Comparison of ENCODE assay signal across 15 mouse cellular contexts in genomic region chr11:106974440-106974839, GRCm38 (mm10). TPM values are rescaled to one million over a fixed set of nuclear protein-coding genes. Genes with fewer than 3 reads are reported as not detected.
DNase-seq lines count a peak whose midpoint lies in the region; ATAC-seq and TF ChIP-seq lines count a peak whose summit lies in the region.
"Had no signal": no experiment of that assay in that cellular context is flagged by ENCODE, and none has a peak within 500 bp of the region (broad histone marks: within the 10 kb centered on the region; RNA-seq: fewer than 3 reads in every experiment).

No protein-coding gene starts in this region.

- H3K36me3 ChIP-seq in heart, postnatal 0 days (replicated peaks; ENCODE audit: control insufficient read depth, insufficient read depth, low read length), result no peaks in the 10 kb centered on the region
- no peaks in the 10 kb centered on the region for H3K36me3 ChIP-seq in midbrain, postnatal 0 days (ENCODE audit: insufficient read depth, low read length)
- no peaks in the 10 kb centered on the region for H3K36me3 ChIP-seq in midbrain, embryonic 10.5 days
- no peaks in the 10 kb centered on the region for H3K36me3 ChIP-seq in MEL (ENCODE audit: control insufficient read depth in 1 of 2, insufficient read depth in 2 of 2, low read length in 2 of 2)
- no peaks in the 10 kb centered on the region for H3K36me3 ChIP-seq in stomach, postnatal 0 days (ENCODE audit: control insufficient read depth, insufficient read depth, low read length)
- H3K36me3 ChIP-seq in hindbrain, embryonic 14.5 days (replicated peaks; ENCODE audit: control insufficient read depth, insufficient read depth), result no peaks in the 10 kb centered on the region
- H3K36me3 ChIP-seq: heart, embryonic 12.5 days; hindbrain, embryonic 12.5 days; limb, embryonic 15.5 days had no signal

- peak; percentile 80 for TF ChIP-seq RAD21 in MEL (IDR thresholded peaks at IDR 0.05; ENCODE audit: low read depth, low read length)

- no peaks in the 10 kb centered on the region for H3K9me3 ChIP-seq in heart, postnatal 0 days (replicated peaks; ENCODE audit: control insufficient read depth, low read length)
- no peaks in the 10 kb centered on the region for H3K9me3 ChIP-seq in midbrain, postnatal 0 days (ENCODE audit: low read length)
- H3K9me3 ChIP-seq in midbrain, embryonic 10.5 days (replicated peaks), result no peaks in the 10 kb centered on the region
- no peaks in the 10 kb centered on the region for H3K9me3 ChIP-seq in MEL (replicated peaks; ENCODE audit: insufficient read depth, low read length)
- H3K9me3 ChIP-seq in stomach, postnatal 0 days (ENCODE audit: control insufficient read depth, low read length), result no peaks in the 10 kb centered on the region
- H3K9me3 ChIP-seq in hindbrain, embryonic 14.5 days (ENCODE audit: control insufficient read depth, low read length), result no peaks in the 10 kb centered on the region
- H3K9me3 ChIP-seq: heart, embryonic 12.5 days; hindbrain, embryonic 12.5 days; limb, embryonic 15.5 days had no signal

- ATAC-seq in heart, postnatal 0 days (ENCODE audit: insufficient read depth, low read depth), result no peak
- no peak for ATAC-seq in midbrain, postnatal 0 days (ENCODE audit: low FRiP score)
- ATAC-seq in stomach, postnatal 0 days (ENCODE audit: low FRiP score, low TSS enrichment), result no peak
- ATAC-seq in hindbrain, embryonic 14.5 days (ENCODE audit: low FRiP score), result no peak

- no peak overlapping the region for H3K4me2 ChIP-seq in heart, postnatal 0 days (ENCODE audit: low read depth, low read length)
- no peak overlapping the region for H3K4me2 ChIP-seq in midbrain, postnatal 0 days (ENCODE audit: low read depth, low read length, poor library complexity, severe bottlenecking)
- no peak overlapping the region for H3K4me2 ChIP-seq in stomach, postnatal 0 days (replicated peaks; ENCODE audit: low read depth)
- H3K4me2 ChIP-seq in hindbrain, embryonic 14.5 days (replicated peaks), result no peak overlapping the region
- H3K4me2 ChIP-seq: heart, embryonic 12.5 days; hindbrain, embryonic 12.5 days; limb, embryonic 15.5 days had no signal

- H3K27ac ChIP-seq in heart, postnatal 0 days (ENCODE audit: low read depth), result no peak overlapping the region
- no peak overlapping the region for H3K27ac ChIP-seq in midbrain, postnatal 0 days (ENCODE audit: low read depth, low read length)
- no peak overlapping the region for H3K27ac ChIP-seq in midbrain, embryonic 10.5 days (replicated peaks)
- H3K27ac ChIP-seq in MEL (ENCODE audit: control insufficient read depth, low read depth, low read length), result no peak overlapping the region
- H3K27ac ChIP-seq in stomach, postnatal 0 days (replicated peaks), result no peak overlapping the region
- no peak overlapping the region for H3K27ac ChIP-seq in hindbrain, embryonic 14.5 days
- H3K27ac ChIP-seq: hindbrain, embryonic 12.5 days; limb, embryonic 15.5 days; macrophage had no signal

- peak; percentile 35 for TF ChIP-seq CTCF in heart, postnatal 0 days (IDR thresholded peaks at IDR 0.05; ENCODE audit: low read depth)
- peak; percentile 51 for TF ChIP-seq CTCF in midbrain, postnatal 0 days (IDR thresholded peaks at IDR 0.05)
- TF ChIP-seq CTCF in MEL (IDR thresholded peaks at IDR 0.05 in 2 of 3, conservative IDR thresholded peaks at IDR 0.05 in 1 of 3; ENCODE audit: control insufficient read depth in 1 of 3, insufficient read depth in 1 of 3, low read depth in 2 of 3, low read length in 3 of 3, poor library complexity in 1 of 3, severe bottlenecking in 1 of 3), result peak; percentile 42 to 90 (median 55); a peak in 5 of 6 replicates
- TF ChIP-seq CTCF in stomach, postnatal 0 days (IDR thresholded peaks at IDR 0.05; ENCODE audit: low read depth), result peak; percentile 66

- H3K27me3 ChIP-seq in heart, postnatal 0 days (ENCODE audit: control insufficient read depth, insufficient read depth, low read length), result no peaks in the 10 kb centered on the region
- no peaks in the 10 kb centered on the region for H3K27me3 ChIP-seq in midbrain, postnatal 0 days (ENCODE audit: insufficient read depth, low read length)
- no peaks in the 10 kb centered on the region for H3K27me3 ChIP-seq in midbrain, embryonic 10.5 days (ENCODE audit: low read depth, poor library complexity, severe bottlenecking)
- no peaks in the 10 kb centered on the region for H3K27me3 ChIP-seq in MEL (ENCODE audit: control insufficient read depth in 1 of 2, insufficient read depth in 2 of 2, low read length in 2 of 2)
- H3K27me3 ChIP-seq in stomach, postnatal 0 days (ENCODE audit: control insufficient read depth, insufficient read depth, low read length), result no peaks in the 10 kb centered on the region
- H3K27me3 ChIP-seq in hindbrain, embryonic 14.5 days (ENCODE audit: control insufficient read depth, insufficient read depth, low read length), result no peaks in the 10 kb centered on the region
- H3K27me3 ChIP-seq: heart, embryonic 12.5 days; hindbrain, embryonic 12.5 days; limb, embryonic 15.5 days had no signal

- no peak for TF ChIP-seq EP300 in heart, postnatal 0 days (IDR thresholded peaks at IDR 0.05; ENCODE audit: low read depth)
- TF ChIP-seq EP300 in MEL (IDR thresholded peaks at IDR 0.05; ENCODE audit: low read depth in 1 of 2, low read length in 2 of 2), result no peak
- no peak for TF ChIP-seq EP300 in stomach, postnatal 0 days (optimal IDR thresholded peaks at IDR 0.05)

- H3K79me2 ChIP-seq in MEL (ENCODE audit: control insufficient read depth, insufficient read depth, low read length, poor library complexity), result no peaks in the 10 kb centered on the region

- H3K4me3 ChIP-seq in heart, postnatal 0 days (ENCODE audit: low read depth, low read length), result no peak overlapping the region
- H3K4me3 ChIP-seq in midbrain, postnatal 0 days (ENCODE audit: low read depth, low read length), result no peak overlapping the region
- no peak overlapping the region for H3K4me3 ChIP-seq in midbrain, embryonic 10.5 days
- H3K4me3 ChIP-seq in MEL (ENCODE audit: control insufficient read depth in 1 of 2, insufficient read depth in 1 of 2, low read depth in 2 of 2, low read length in 2 of 2), result no peak overlapping the region
- H3K4me3 ChIP-seq in stomach, postnatal 0 days (ENCODE audit: low read depth, low read length), result no peak overlapping the region
- H3K4me3 ChIP-seq in hindbrain, embryonic 14.5 days (replicated peaks; ENCODE audit: low read length), result no peak overlapping the region
- H3K4me3 ChIP-seq: heart, embryonic 12.5 days; hindbrain, embryonic 12.5 days; limb, embryonic 15.5 days had no signal

- TF ChIP-seq POLR2A in MEL (IDR thresholded peaks at IDR 0.05; ENCODE audit: control insufficient read depth in 1 of 2, insufficient read depth in 1 of 2, low read depth in 1 of 2, low read length in 2 of 2, poor library complexity in 1 of 2), result no peak

- 83% methylated on average over 2 of the region's 2 CpGs for WGBS in heart, postnatal 0 days
- WGBS in midbrain, postnatal 0 days, result 83% methylated on average over 2 of the region's 2 CpGs
- 74% methylated on average over 2 of the region's 2 CpGs for WGBS in midbrain, embryonic 10.5 days
- 85% methylated on average over 2 of the region's 2 CpGs for whole genome bisulfite sequencing in stomach, postnatal 0 days
- WGBS in hindbrain, embryonic 14.5 days, result 80% methylated on average over 2 of the region's 2 CpGs

- no peak for DNase-seq in heart, postnatal 0 days (ENCODE audit: low spot score)
- no peak for DNase-seq in heart, adult 9 months (ENCODE audit: low spot score in 2 of 2)
- no peak for DNase-seq in midbrain, postnatal 0 days (ENCODE audit: low spot score)
- DNase-seq in midbrain, embryonic 10.5 days (ENCODE audit: low spot score), result no peak
- peak; percentile 72 for DNase-seq in MEL (ENCODE audit: low read depth, low spot score)
- no peak for DNase-seq in stomach, postnatal 0 days (ENCODE audit: low spot score)
- no peak for DNase-seq in hindbrain, embryonic 14.5 days (ENCODE audit: low spot score)
- DNase-seq in lung, postnatal 36 days, result no peak
- DNase-seq: adrenal gland, postnatal 36 days; cerebellum, adult 11 months; kidney, postnatal 25 days had no signal

- no peaks in the 10 kb centered on the region for H3K4me1 ChIP-seq in heart, postnatal 0 days (ENCODE audit: control insufficient read depth, insufficient read depth)
- no peaks in the 10 kb centered on the region for H3K4me1 ChIP-seq in midbrain, postnatal 0 days (ENCODE audit: insufficient read depth, low read length)
- no peaks in the 10 kb centered on the region for H3K4me1 ChIP-seq in midbrain, embryonic 10.5 days
- H3K4me1 ChIP-seq in MEL (ENCODE audit: control insufficient read depth in 1 of 2, insufficient read depth in 2 of 2, low read length in 2 of 2), result no peaks in the 10 kb centered on the region
- H3K4me1 ChIP-seq in stomach, postnatal 0 days (replicated peaks; ENCODE audit: control insufficient read depth, insufficient read depth), result no peaks in the 10 kb centered on the region
- no peaks in the 10 kb centered on the region for H3K4me1 ChIP-seq in hindbrain, embryonic 14.5 days (replicated peaks; ENCODE audit: control insufficient read depth, insufficient read depth, low read length)
- H3K4me1 ChIP-seq: hindbrain, embryonic 12.5 days; limb, embryonic 15.5 days had no signal

- no peak overlapping the region for H3K9ac ChIP-seq in heart, postnatal 0 days (replicated peaks; ENCODE audit: low read depth, low read length)
- no peak overlapping the region for H3K9ac ChIP-seq in midbrain, postnatal 0 days (replicated peaks; ENCODE audit: low read length, poor library complexity, severe bottlenecking)
- H3K9ac ChIP-seq in MEL (ENCODE audit: control insufficient read depth, low read depth, low read length, poor library complexity, severe bottlenecking), result no peak overlapping the region
- H3K9ac ChIP-seq in stomach, postnatal 0 days (ENCODE audit: low read length), result no peak overlapping the region
- H3K9ac ChIP-seq in hindbrain, embryonic 14.5 days, result no peak overlapping the region
- H3K9ac ChIP-seq: heart, embryonic 12.5 days; hindbrain, embryonic 12.5 days; limb, embryonic 15.5 days had no signal

RNA-seq across cellular contexts. Expression of gene Kpna2, which starts 24.9 kb away (rescaled TPM):
- 177 and 180 TPM in 2 replicates for total RNA-seq in heart, postnatal 0 days (2014; rRNA removed; ENCODE audit: low replicate concordance)
- 109 and 124 TPM in 2 replicates for polyA plus RNA-seq in heart, postnatal 0 days (2015; fragmentation: Nextera tagmentation; extraction: Ambion mirVana)
- 73.1 and 82.8 TPM in 2 replicates for total RNA-seq in midbrain, postnatal 0 days (2014; rRNA removed)
- polyA plus RNA-seq in midbrain, postnatal 0 days (2015; fragmentation: Nextera tagmentation; extraction: Ambion mirVana), result 92.7 TPM in 2 replicates
- 746 and 771 TPM in 2 replicates for polyA plus RNA-seq in midbrain, embryonic 10.5 days (2016; fragmentation: Nextera tagmentation; extraction: Ambion mirVana)
- 216 and 275 TPM in 2 replicates for total RNA-seq in MEL (2012; rRNA removed)
- 10 to 100 TPM in 1 of 2 experiments, not detected in 1; 13.2 TPM for polyA plus RNA-seq in MEL (2012; ENCODE audit: insufficient read depth in 1 of 2, insufficient read length in 2 of 2, low read depth in 1 of 2, low replicate concordance in 2 of 2, missing spikeins in 1 of 2)
- polyA plus RNA-seq in stomach, postnatal 0 days (2015; fragmentation: Nextera tagmentation; extraction: Ambion mirVana), result 146 and 158 TPM in 2 replicates
- polyA plus RNA-seq in hindbrain, embryonic 14.5 days (2014; fragmentation: Nextera tagmentation; extraction: Ambion mirVana), result 150 and 177 TPM in 2 replicates

RNA-seq across cellular contexts. Expression of gene 1810010H24Rik, which starts 51.0 kb away (rescaled TPM):
- total RNA-seq in heart, postnatal 0 days (2014; rRNA removed; ENCODE audit: low replicate concordance), result 1.7 and 4.0 TPM in 2 replicates
- polyA plus RNA-seq in heart, postnatal 0 days (2015; fragmentation: Nextera tagmentation; extraction: Ambion mirVana), result 2.6 and 3.4 TPM in 2 replicates
- 11.0 and 15.6 TPM in 2 replicates for total RNA-seq in midbrain, postnatal 0 days (2014; rRNA removed)
- 10.9 and 11.5 TPM in 2 replicates for polyA plus RNA-seq in midbrain, postnatal 0 days (2015; fragmentation: Nextera tagmentation; extraction: Ambion mirVana)
- 2.0 and 3.2 TPM in 2 replicates for polyA plus RNA-seq in midbrain, embryonic 10.5 days (2016; fragmentation: Nextera tagmentation; extraction: Ambion mirVana)
- 0.42 and 0.88 TPM in 2 replicates for total RNA-seq in MEL (2012; rRNA removed)
- 1 to 10 TPM in 1 of 2 experiments, not detected in 1; 2.5 TPM for polyA plus RNA-seq in MEL (2012; ENCODE audit: insufficient read depth in 1 of 2, insufficient read length in 2 of 2, low read depth in 1 of 2, low replicate concordance in 2 of 2, missing spikeins in 1 of 2)
- polyA plus RNA-seq in stomach, postnatal 0 days (2015; fragmentation: Nextera tagmentation; extraction: Ambion mirVana), result 6.3 and 6.8 TPM in 2 replicates
- 7.1 and 7.8 TPM in 2 replicates for polyA plus RNA-seq in hindbrain, embryonic 14.5 days (2014; fragmentation: Nextera tagmentation; extraction: Ambion mirVana)

RNA-seq across cellular contexts. Expression of gene Smurf2, which starts 53.9 kb away (rescaled TPM):
- total RNA-seq in heart, postnatal 0 days (2014; rRNA removed; ENCODE audit: low replicate concordance), result 26.2 and 34.8 TPM in 2 replicates
- polyA plus RNA-seq in heart, postnatal 0 days (2015; fragmentation: Nextera tagmentation; extraction: Ambion mirVana), result 7.4 and 7.9 TPM in 2 replicates
- total RNA-seq in midbrain, postnatal 0 days (2014; rRNA removed), result 33.9 and 41.3 TPM in 2 replicates
- polyA plus RNA-seq in midbrain, postnatal 0 days (2015; fragmentation: Nextera tagmentation; extraction: Ambion mirVana), result 7.8 TPM in 2 replicates
- polyA plus RNA-seq in midbrain, embryonic 10.5 days (2016; fragmentation: Nextera tagmentation; extraction: Ambion mirVana), result 12.1 and 13.8 TPM in 2 replicates
- 17.5 and 18.2 TPM in 2 replicates for total RNA-seq in MEL (2012; rRNA removed)
- polyA plus RNA-seq in MEL (2012; ENCODE audit: insufficient read depth in 1 of 2, insufficient read length in 2 of 2, low read depth in 1 of 2, low replicate concordance in 2 of 2, missing spikeins in 1 of 2), result 10 to 100 TPM; 15.5 to 67.0 TPM
- polyA plus RNA-seq in stomach, postnatal 0 days (2015; fragmentation: Nextera tagmentation; extraction: Ambion mirVana), result 6.9 and 7.1 TPM in 2 replicates
- polyA plus RNA-seq in hindbrain, embryonic 14.5 days (2014; fragmentation: Nextera tagmentation; extraction: Ambion mirVana), result 18.7 and 18.8 TPM in 2 replicates
